Mouse (Mus musculus) stomach, postnatal 0 days (tissue): ENCODE data around the gene Sphk2. TPM values are rescaled to one million over a fixed set of nuclear protein-coding genes. Genes with fewer than 3 reads are reported as not detected.

Experiments
- ATAC-seq: fragments of 200-750 bp; cut with Nextera tagmentation; 2 replicates; pipeline ENCODE4 v1.8.0; 2017; ENCODE audit not compliant: low FRiP score, low TSS enrichment
- DNase-seq: peaks from one replicate; pipeline ENCODE4 v3.0.0-alpha.2; 2016; ENCODE audit warnings: low spot score
- H3K27ac ChIP-seq: fragments of 300-500 bp; sonication (generic); replicated peaks from 2 replicates; pipeline ENCODE4 v1.5.1; 2014; ENCODE audit warnings: mild to moderate bottlenecking, control low read depth
- H3K27me3 ChIP-seq: fragments of 300-500 bp; sonication (generic); 2 replicates; pipeline ENCODE4 v1.6.1; 2014; ENCODE audit warnings: low read length; ENCODE audit not compliant: control insufficient read depth, insufficient read depth
- H3K36me3 ChIP-seq: fragments of 300-500 bp; sonication (generic); 2 replicates; pipeline ENCODE4 v1.6.1; 2014; ENCODE audit warnings: low read length, mixed read lengths; ENCODE audit not compliant: control insufficient read depth, insufficient read depth
- H3K4me1 ChIP-seq: fragments of 300-500 bp; sonication (generic); replicated peaks from 2 replicates; pipeline ENCODE4 v1.6.1; 2014; ENCODE audit warnings: antibody characterized with exemption; ENCODE audit not compliant: control insufficient read depth, insufficient read depth
- H3K4me2 ChIP-seq: fragments of 300-500 bp; sonication (generic); replicated peaks from 2 replicates; pipeline ENCODE4 v1.6.1; 2014; ENCODE audit warnings: low read depth, mild to moderate bottlenecking, control low read depth, moderate library complexity
- H3K4me3 ChIP-seq: fragments of 300-500 bp; sonication (generic); 2 replicates; pipeline ENCODE4 v1.5.1; 2014; ENCODE audit warnings: low read depth, low read length, control low read depth
- H3K9ac ChIP-seq: fragments of 300-500 bp; sonication (generic); 2 replicates; pipeline ENCODE4 v1.6.1; 2014; ENCODE audit warnings: mild to moderate bottlenecking, low read length, control low read depth, mixed read lengths
- H3K9me3 ChIP-seq: fragments of 300-500 bp; sonication (generic); 2 replicates; pipeline ENCODE4 v1.6.1; 2016; ENCODE audit warnings: low read length; ENCODE audit not compliant: control insufficient read depth
- CTCF ChIP-seq: IDR thresholded peaks from 2 replicates; pipeline ENCODE4 v1.5.1; 2016; ENCODE audit warnings: antibody characterized with exemption, low read depth, mild to moderate bottlenecking, moderate library complexity
- EP300 ChIP-seq: optimal IDR thresholded peaks from 2 replicates; pipeline ENCODE3; 2016; ENCODE audit warnings: antibody characterized with exemption
- WGBS: fragments of 180-500 bp; shearing (Covaris S2); extraction: QIAGEN DNeasy Blood & Tissue Kit; methylation state at CpG from one replicate; pipeline ENCODE4 v1.1.7; 2014; 5-methylcytosine and 5-hydroxymethylcytosine counted together
- polyA plus RNA-seq: library from polyadenylated mRNA; unstranded; fragments of >200 nt; fragmentation: Nextera tagmentation; extraction: Ambion mirVana; gene quantifications from 2 replicates; pipeline ENCODE4 v1.2.1, GENCODE M21; 2015

The Sphk2 gene
- polyA plus RNA-seq, 1 experiment from 2014 or later = 23.6 TPM

- H3K4me2 ChIP-seq = no peak overlapping the region
- DNase-seq (no peak), ATAC-seq (no peak)
- H3K9me3 ChIP-seq = no peaks in the 10 kb centered on the region
- H3K4me1 ChIP-seq = 0 out of 2 replicates have a peak, but pooled peaks cover 4% of the 10 kb centered on the region
- WGBS = 83% methylated on average over 5 of the region's 5 CpGs
- H3K4me3 ChIP-seq = no peak overlapping the region
- 0 out of 2 replicates have a peak overlapping the region, but pooled peaks have one; percentile 8 for H3K27ac ChIP-seq
- 0 out of 2 replicates have a peak overlapping the region, but pooled peaks have one; percentile 8 for H3K9ac ChIP-seq
- H3K36me3 ChIP-seq = no peaks in the 10 kb centered on the region
- TF ChIP-seq CTCF (no peak), EP300 (no peak)
- no peaks in the 10 kb centered on the region for H3K27me3 ChIP-seq
These were observed 15.7 kb upstream of the Sphk2 start for GRCm38 (mm10) chr7:45733477-45733876.

GRCm38 (mm10) chr7:45730727-45731431, 13.1 kb upstream of the Sphk2 start:
- Histone ChIP-seq H3K27me3 (no peaks in the 10 kb centered on the region), H3K4me3 (no peak overlapping the region), H3K9me3 (no peaks in the 10 kb centered on the region), H3K27ac (peak overlapping the region; percentile 78), H3K4me1 (0 out of 2 replicates have a peak, but pooled peaks cover 4% of the 10 kb centered on the region), H3K9ac (0 out of 2 replicates have a peak overlapping the region, but pooled peaks have one; percentile 18), H3K36me3 (no peaks in the 10 kb centered on the region), H3K4me2 (no peak overlapping the region)
- no peak for TF ChIP-seq EP300
- TF ChIP-seq CTCF = peak; percentile 74
- 21% methylated on average over 16 of the region's 16 CpGs for WGBS
- DNase-seq = peak; percentile 83
- ATAC-seq = peak; percentile 8

GRCm38 (mm10) chr7:45727625-45728024, 9.8 kb upstream of the Sphk2 start:
- ATAC-seq = peak; percentile 80
- no peak overlapping the region for H3K4me3 ChIP-seq
- no peak overlapping the region for H3K4me2 ChIP-seq
- H3K36me3 ChIP-seq = peaks cover 10% of the 10 kb centered on the region
- peak overlapping the region; percentile 73 for H3K27ac ChIP-seq
- no peaks in the 10 kb centered on the region for H3K9me3 ChIP-seq
- H3K4me1 ChIP-seq = 0 out of 2 replicates have a peak, but pooled peaks cover 4% of the 10 kb centered on the region
- no peaks in the 10 kb centered on the region for H3K27me3 ChIP-seq
- 48% methylated on average over 3 of the region's 3 CpGs for whole genome bisulfite sequencing
- TF ChIP-seq CTCF (no peak), EP300 (no peak)
- H3K9ac ChIP-seq = no peak overlapping the region
- peak; percentile 82 for DNase-seq

GRCm38 (mm10) chr7:45726419-45726818, 8.6 kb upstream of the Sphk2 start:
- Histone ChIP-seq H3K4me3 (no peak overlapping the region), H3K9me3 (no peaks in the 10 kb centered on the region), H3K9ac (no peak overlapping the region), H3K27ac (peak overlapping the region; percentile 73), H3K27me3 (no peaks in the 10 kb centered on the region), H3K4me1 (0 out of 2 replicates have a peak, but pooled peaks cover 4% of the 10 kb centered on the region), H3K36me3 (peaks cover 10% of the 10 kb centered on the region), H3K4me2 (no peak overlapping the region)
- ATAC-seq (no peak), DNase-seq (no peak)
- no peak for TF ChIP-seq EP300
- no peak for TF ChIP-seq CTCF
- WGBS = 86% methylated on average over 10 of the region's 10 CpGs

GRCm38 (mm10) chr7:45725713-45726112, 7.9 kb upstream of the Sphk2 start, which contains the start of gene Spaca4:
TSS of gene Spaca4 (minus strand) at chr7:45725813.
- 86% methylated on average over 11 of the region's 11 CpGs for WGBS
- peak within 1 kb of the TSS; percentile 73 for H3K27ac ChIP-seq
- no peak within 1 kb of the TSS for H3K4me2 ChIP-seq
- H3K9ac ChIP-seq = no peak within 1 kb of the TSS
- ATAC-seq (no peak), DNase-seq (no peak)
- peaks cover 15% of the 10 kb centered on the region for H3K36me3 ChIP-seq
- 0 out of 2 replicates have a peak, but pooled peaks cover 4% of the 10 kb centered on the region for H3K4me1 ChIP-seq
- no peak for TF ChIP-seq CTCF
- H3K27me3 ChIP-seq = no peaks in the 10 kb centered on the region
- no peak within 1 kb of the TSS for H3K4me3 ChIP-seq
- no peaks in the 10 kb centered on the region for H3K9me3 ChIP-seq

- ATAC-seq = no peak
- no peak for DNase-seq
- no peak overlapping the region for H3K4me2 ChIP-seq
- H3K36me3 ChIP-seq = peaks cover 16% of the 10 kb centered on the region
- TF ChIP-seq EP300 = no peak
- TF ChIP-seq CTCF = no peak
- no peak overlapping the region for H3K27ac ChIP-seq
- H3K4me1 ChIP-seq = 0 out of 2 replicates have a peak, but pooled peaks cover 2% of the 10 kb centered on the region
- 93% methylated on average over 9 of the region's 9 CpGs for WGBS
- no peak overlapping the region for H3K4me3 ChIP-seq
- H3K9ac ChIP-seq = no peak overlapping the region
- H3K9me3 ChIP-seq = no peaks in the 10 kb centered on the region
- H3K27me3 ChIP-seq = no peaks in the 10 kb centered on the region
These were observed 7.3 kb upstream of the Sphk2 start for GRCm38 (mm10) chr7:45725151-45725550.
